Mouse (Mus musculus) heart, embryonic 14.5 days (tissue): Measurements from ENCODE around the gene Cdh3. TPM values are rescaled to one million over a fixed set of nuclear protein-coding genes. Genes with fewer than 3 reads are reported as not detected.

Source experiments
- ATAC-seq: fragments of 200-750 bp; cut with Nextera tagmentation; 2 replicates; pipeline ENCODE4 v1.8.0; 2017; ENCODE audit warnings: low read depth, moderate TSS enrichment; ENCODE audit not compliant: insufficient number of reproducible peaks, insufficient read depth, low FRiP score
- H3K27ac ChIP-seq, 2 experiments: fragments of 200-500 bp in 1 of 2; fragments of 300-500 bp in 1 of 2; sonication (generic) in 1 of 2; replicated peaks in 1 of 2; 2 replicates each; pipeline ENCODE4 v1.5.1; 2012 to 2014; ENCODE audit warnings: low read depth in 2 of 2, low read length in 2 of 2, control low read depth in 1 of 2, mild to moderate bottlenecking in 1 of 2, mixed read lengths in 1 of 2; ENCODE audit not compliant: control insufficient read depth in 1 of 2, insufficient read depth in 1 of 2
- H3K27me3 ChIP-seq: fragments of 300-500 bp; sonication (generic); 2 replicates; pipeline ENCODE4 v1.6.1; 2014; ENCODE audit warnings: mild to moderate bottlenecking, low read length, control low read depth; ENCODE audit not compliant: control insufficient read depth, insufficient read depth
- H3K36me3 ChIP-seq: fragments of 300-500 bp; sonication (generic); 2 replicates; pipeline ENCODE4 v1.6.1; 2014; ENCODE audit warnings: mild to moderate bottlenecking, control low read depth, low read length, mixed read lengths; ENCODE audit not compliant: control insufficient read depth, insufficient read depth
- H3K4me1 ChIP-seq, 2 experiments: fragments of 200-500 bp in 1 of 2; fragments of 300-500 bp in 1 of 2; sonication (generic) in 1 of 2; 2 replicates each; pipeline ENCODE4 v1.6.1; 2012 to 2014; ENCODE audit warnings: low read length in 2 of 2, control low read depth in 1 of 2, mixed read lengths in 1 of 2; ENCODE audit not compliant: control insufficient read depth in 2 of 2, insufficient read depth in 2 of 2
- H3K4me2 ChIP-seq: fragments of 300-500 bp; sonication (generic); 2 replicates; pipeline ENCODE4 v1.6.1; 2014; ENCODE audit warnings: mild to moderate bottlenecking, low read length
- H3K4me3 ChIP-seq, 2 experiments: fragments of 200-500 bp in 1 of 2; fragments of 300-500 bp in 1 of 2; sonication (generic) in 1 of 2; 2 replicates each; pipeline ENCODE4 v1.5.1; 2012 to 2014; ENCODE audit warnings: low read length in 2 of 2, mild to moderate bottlenecking in 2 of 2, control low read depth in 1 of 2, low read depth in 1 of 2, moderate library complexity in 1 of 2; ENCODE audit not compliant: control insufficient read depth in 1 of 2, insufficient read depth in 1 of 2
- H3K9ac ChIP-seq: fragments of 300-500 bp; sonication (generic); 2 replicates; pipeline ENCODE4 v1.6.1; 2014; ENCODE audit warnings: mild to moderate bottlenecking, low read length
- H3K9me3 ChIP-seq: fragments of 300-500 bp; sonication (generic); 2 replicates; pipeline ENCODE4 v1.6.1; 2016; ENCODE audit warnings: low read length, control low read depth; ENCODE audit not compliant: control insufficient read depth
- WGBS: fragments of 180-500 bp; shearing (Covaris S2); extraction: QIAGEN DNeasy Blood & Tissue Kit; methylation state at CpG from one replicate; pipeline ENCODE4 v1.1.7; 2014; 5-methylcytosine and 5-hydroxymethylcytosine counted together
- polyA plus RNA-seq: library from polyadenylated mRNA; unstranded; fragments of >200 nt; fragmentation: Nextera tagmentation; extraction: Ambion mirVana; gene quantifications from 2 replicates; pipeline ENCODE4 v1.2.1, GENCODE M21; 2014

The Cdh3 gene
- polyA plus RNA-seq, 1 experiment from 2014 or later = 15.0 TPM

DNA sequence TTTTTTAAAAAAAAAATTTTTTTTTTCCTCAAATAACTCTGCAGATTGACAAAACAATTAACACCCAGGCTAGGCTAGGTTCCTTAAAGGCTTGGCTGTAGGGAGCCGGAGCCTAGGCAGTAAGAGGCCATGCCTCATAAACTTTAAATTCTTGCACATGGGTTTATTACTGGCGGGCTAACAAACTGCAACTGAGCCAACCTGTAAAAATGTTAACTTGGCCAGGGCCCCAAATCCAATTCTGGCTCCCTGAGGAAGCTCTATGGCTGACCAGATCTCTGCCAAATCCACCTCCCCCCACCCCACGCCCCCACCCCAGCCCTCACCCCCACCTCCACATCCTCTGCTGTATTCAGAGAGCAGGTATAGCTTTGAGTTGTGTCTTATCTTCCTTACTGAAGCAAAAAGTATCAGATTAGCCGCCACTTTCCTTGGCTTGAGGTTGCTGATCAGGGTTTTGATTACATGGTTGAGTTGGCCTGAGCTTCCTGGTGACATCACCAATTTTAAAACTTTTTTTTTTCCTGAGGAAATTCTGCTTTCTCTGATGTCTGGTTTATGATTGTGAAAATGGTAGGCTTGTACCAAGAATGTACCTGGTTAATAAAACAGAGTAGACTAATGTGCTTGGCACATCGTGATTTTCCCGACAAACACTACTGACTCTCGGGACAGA is 1.9 kb downstream of the Cdh3 start:
- ATAC-seq = no peak
- H3K36me3 ChIP-seq = peaks cover 2% of the 10 kb centered on the region; the same call in 1 of the 2 replicates
- 49% methylated on average over 7 of the region's 7 CpGs for WGBS

DNA sequence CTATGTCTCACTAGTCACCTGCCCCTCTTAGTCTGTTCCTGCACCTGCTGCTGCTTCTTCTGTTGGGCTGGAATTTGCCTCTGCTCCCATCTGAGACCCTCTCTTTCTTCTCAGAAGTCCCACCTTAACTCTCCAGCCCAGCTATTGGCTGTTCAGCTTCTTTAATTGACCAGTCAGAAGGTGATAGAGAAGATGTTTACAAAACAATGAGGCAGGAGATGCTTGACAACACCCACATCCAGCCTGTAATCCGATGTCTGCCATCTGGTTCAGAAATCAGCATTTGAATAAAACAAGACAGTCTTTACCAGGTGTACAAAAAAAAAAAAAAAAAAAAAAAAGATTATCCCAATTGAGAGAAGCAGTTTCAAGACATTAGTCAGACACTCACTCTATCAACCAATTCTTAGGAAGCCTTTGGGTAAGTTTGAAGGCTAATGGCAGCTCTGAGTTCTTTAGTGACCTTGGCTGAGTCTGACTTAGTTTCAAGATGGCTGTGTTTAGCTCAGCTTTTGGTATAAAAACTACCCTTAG is 5.3 kb downstream of the Cdh3 start:
- no peak overlapping the region for H3K4me3 ChIP-seq
- whole genome bisulfite sequencing = 47% methylated on average over 1 of the region's 1 CpGs
- no peak overlapping the region for H3K9ac ChIP-seq
- peaks cover 3% of the 10 kb centered on the region; the same call in 1 of the 2 replicates for H3K36me3 ChIP-seq
- no peak for ATAC-seq
- H3K27me3 ChIP-seq = no peaks in the 10 kb centered on the region
- no peak overlapping the region for H3K4me2 ChIP-seq
- peak overlapping the region; percentile 37 to 89 for H3K27ac ChIP-seq
- H3K9me3 ChIP-seq = no peaks in the 10 kb centered on the region
- peaks cover 30 to 61% of the 10 kb centered on the region in 2 experiments for H3K4me1 ChIP-seq

More for the DNA sequence above, 1.9 kb downstream of the Cdh3 start:
- H3K9me3 ChIP-seq = no peaks in the 10 kb centered on the region
- peak overlapping the region; percentile 85 for H3K4me2 ChIP-seq
- peak overlapping the region; percentile 92 for H3K9ac ChIP-seq
- H3K27me3 ChIP-seq = no peaks in the 10 kb centered on the region
- peak overlapping the region; percentile 66 to 68; a peak in 3 of 4 replicates for H3K4me3 ChIP-seq
- peaks cover 16 to 43% of the 10 kb centered on the region in 2 experiments for H3K4me1 ChIP-seq
- peak overlapping the region; percentile 81 to 92 for H3K27ac ChIP-seq

DNA sequence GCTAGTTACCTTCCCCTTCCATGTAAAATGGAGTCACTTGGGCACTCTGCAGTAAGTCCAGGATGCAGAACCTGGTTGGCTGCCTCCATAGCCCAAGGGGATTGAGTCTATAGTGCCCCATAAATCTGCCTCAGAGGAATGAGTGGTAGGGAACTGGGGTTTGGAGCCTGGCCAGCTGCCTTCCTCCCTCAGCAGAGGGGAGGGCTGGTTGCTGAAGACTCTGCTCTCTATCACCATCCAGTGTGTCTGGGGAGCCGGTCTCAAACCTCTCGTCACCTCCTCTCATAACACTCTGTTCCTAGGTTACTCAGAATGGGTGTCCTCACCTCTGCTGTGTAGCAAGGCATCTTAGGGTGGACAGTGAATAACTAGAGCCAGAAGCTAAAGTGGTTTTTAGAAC is 5.9 kb downstream of the Cdh3 start:
- Histone ChIP-seq H3K9ac (no peak overlapping the region), H3K4me1 (peaks cover 32 to 66% of the 10 kb centered on the region in 2 experiments), H3K36me3 (peaks cover 3% of the 10 kb centered on the region; the same call in 1 of the 2 replicates), H3K9me3 (no peaks in the 10 kb centered on the region), H3K27me3 (no peaks in the 10 kb centered on the region), H3K4me2 (no peak overlapping the region), H3K4me3 (no peak overlapping the region), H3K27ac (peak overlapping the region; percentile 60 to 89)
- peak; percentile 88 for ATAC-seq
- 21% methylated on average over 2 of the region's 2 CpGs for WGBS

DNA sequence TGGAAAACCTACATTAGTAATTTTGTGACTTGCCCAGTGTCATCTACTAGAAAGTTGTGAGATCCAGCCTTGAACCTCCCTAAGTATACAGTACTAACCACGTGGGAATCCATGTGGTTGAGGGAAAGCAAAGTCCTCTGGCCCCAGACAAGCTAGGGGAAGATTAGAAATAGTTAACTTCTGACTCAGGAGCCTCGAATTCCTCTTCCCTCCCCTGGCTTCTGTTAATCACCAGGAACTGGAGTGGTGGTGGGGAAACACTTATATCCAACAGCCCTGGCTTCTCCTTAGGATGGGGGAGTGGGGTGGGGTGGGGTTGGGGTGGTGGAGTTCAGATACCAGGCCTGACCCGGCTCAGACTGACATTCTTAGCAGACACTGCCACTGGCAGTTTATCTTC is 8.1 kb downstream of the Cdh3 start:
- H3K4me2 ChIP-seq = 0 out of 2 replicates have a peak overlapping the region, but pooled peaks have one; percentile 22

DNA sequence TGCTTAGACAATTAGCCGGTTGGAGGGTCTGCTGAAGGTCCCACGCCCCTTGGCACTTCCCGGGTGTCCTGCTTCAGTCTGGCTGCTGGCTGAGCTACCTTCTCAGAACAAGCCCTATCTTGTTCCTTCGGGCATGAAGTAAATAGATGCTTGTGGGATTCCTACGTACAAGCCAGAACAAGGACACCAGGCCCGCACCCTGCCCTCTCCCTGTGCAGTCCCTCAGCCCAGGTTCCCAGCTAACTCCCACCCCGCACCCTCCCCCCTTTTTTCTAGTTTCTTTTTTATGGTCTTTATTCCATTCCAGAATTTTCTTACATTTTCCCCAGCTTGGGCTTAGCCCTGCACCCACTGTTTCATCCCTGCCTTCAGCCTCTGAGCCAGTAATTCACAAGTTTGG is 9.9 kb downstream of the Cdh3 start:
- WGBS = 69% methylated on average over 7 of the region's 7 CpGs
- H3K27me3 ChIP-seq = no peaks in the 10 kb centered on the region
- H3K4me2 ChIP-seq = no peak overlapping the region
- no peak overlapping the region for H3K4me3 ChIP-seq
- H3K9me3 ChIP-seq = no peaks in the 10 kb centered on the region
- no peak overlapping the region; the same call in 1 of the 2 replicates for H3K9ac ChIP-seq
- ATAC-seq = no peak
- H3K27ac ChIP-seq = peak overlapping the region in 1 of 2 experiments; percentile 4; a peak in 1 of 4 replicates
- H3K4me1 ChIP-seq = peaks cover 33 to 69% of the 10 kb centered on the region in 2 experiments
- H3K36me3 ChIP-seq = peaks cover 18% of the 10 kb centered on the region; the same call in 1 of the 2 replicates

More for the DNA sequence above, 8.1 kb downstream of the Cdh3 start:
- WGBS = 2% methylated on average over 3 of the region's 3 CpGs
- H3K27me3 ChIP-seq = no peaks in the 10 kb centered on the region
- peak; percentile 44; the same call in 1 of the 2 replicates for ATAC-seq
- H3K27ac ChIP-seq = peak overlapping the region; percentile 81 to 89
- H3K36me3 ChIP-seq = peaks cover 8% of the 10 kb centered on the region; the same call in 1 of the 2 replicates
- peaks cover 33 to 68% of the 10 kb centered on the region in 2 experiments for H3K4me1 ChIP-seq
- H3K9ac ChIP-seq = no peak overlapping the region
- H3K4me3 ChIP-seq = no peak overlapping the region
- H3K9me3 ChIP-seq = no peaks in the 10 kb centered on the region

DNA sequence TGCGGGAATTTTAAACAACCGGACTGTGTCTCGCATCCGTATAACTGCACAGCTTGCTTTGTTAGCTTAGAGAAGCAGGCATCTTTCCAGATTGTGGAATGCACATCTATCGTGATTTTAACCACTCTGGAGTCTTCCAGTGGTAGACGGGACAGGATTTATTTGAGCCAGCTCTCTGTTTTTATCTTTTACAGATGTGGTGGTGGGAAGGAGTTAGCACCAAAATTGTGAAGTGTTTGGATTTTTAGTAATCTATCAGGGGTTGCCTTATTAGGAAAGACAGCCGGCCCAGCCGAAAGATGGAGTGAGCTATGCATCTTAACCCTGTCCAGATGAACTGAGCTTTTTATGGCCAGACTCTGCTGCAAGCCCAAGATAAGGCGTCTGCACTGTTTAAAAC is 11.2 kb downstream of the Cdh3 start:
- Histone ChIP-seq H3K27ac (peak overlapping the region; percentile 40 to 63), H3K36me3 (peaks cover 18% of the 10 kb centered on the region; the same call in 1 of the 2 replicates), H3K4me3 (no peak overlapping the region), H3K27me3 (no peaks in the 10 kb centered on the region), H3K9me3 (no peaks in the 10 kb centered on the region), H3K9ac (no peak overlapping the region), H3K4me2 (no peak overlapping the region; the same call in none of the 2 replicates), H3K4me1 (peaks cover 32 to 67% of the 10 kb centered on the region in 2 experiments)
- no peak for ATAC-seq
- 30% methylated on average over 9 of the region's 9 CpGs for WGBS

DNA sequence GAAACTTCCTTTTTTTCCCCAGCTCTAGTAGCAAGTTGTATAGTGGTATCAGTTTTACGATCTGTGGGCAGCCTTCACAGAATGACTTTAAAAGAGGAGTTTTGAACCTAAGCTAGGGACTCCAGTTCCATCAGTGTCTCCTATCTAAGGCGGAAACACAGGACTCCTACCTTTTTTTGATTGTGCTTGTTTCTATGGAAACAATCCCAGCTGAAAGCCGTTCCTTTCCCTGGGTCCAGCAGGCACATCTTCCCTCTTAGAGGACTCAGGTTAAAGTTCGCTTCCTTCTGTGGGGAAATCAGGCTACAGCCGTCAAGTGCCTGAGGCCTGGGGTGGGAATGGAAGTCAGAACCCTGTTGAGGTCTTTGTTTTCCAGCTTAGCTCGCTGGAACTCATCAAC is 16.0 kb downstream of the Cdh3 start:
- peaks cover 19 to 46% of the 10 kb centered on the region in 2 experiments for H3K4me1 ChIP-seq
- peak overlapping the region; percentile 3; the same call in 1 of the 2 replicates for H3K9ac ChIP-seq
- H3K4me3 ChIP-seq = no peak overlapping the region
- WGBS = 38% methylated on average over 6 of the region's 6 CpGs
- peaks cover 24% of the 10 kb centered on the region; the same call in 1 of the 2 replicates for H3K36me3 ChIP-seq
- no peaks in the 10 kb centered on the region for H3K27me3 ChIP-seq
- ATAC-seq = no peak
- H3K9me3 ChIP-seq = peaks cover 4% of the 10 kb centered on the region
- H3K4me2 ChIP-seq = no peak overlapping the region
- H3K27ac ChIP-seq = peak overlapping the region; percentile 84 to 93
